Comparison of ENCODE assay signal across 17 mouse cellular contexts in the genomic region with DNA sequence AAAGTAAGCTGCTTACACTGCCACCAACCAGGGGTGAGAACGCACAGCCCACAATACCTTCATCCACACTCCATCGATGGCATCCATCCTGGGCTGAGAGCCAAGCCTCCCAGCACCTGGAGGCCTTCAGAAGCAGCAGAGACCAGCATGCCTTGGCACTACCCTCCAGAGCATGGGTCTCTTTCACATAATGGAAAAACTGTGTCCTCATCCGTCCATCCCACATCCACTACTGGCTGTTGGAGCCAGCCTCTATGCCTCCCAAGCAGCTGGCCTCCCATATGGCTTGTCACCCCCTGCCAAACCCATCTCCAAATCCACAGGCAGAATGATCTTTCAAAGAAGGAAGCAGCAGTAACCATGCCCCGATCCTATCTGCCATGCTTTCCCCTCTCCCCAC.
DNase-seq lines count a peak whose midpoint lies in the region; ATAC-seq lines count a peak whose summit lies in the region.
"Had no signal": no experiment of that assay in that cellular context is flagged by ENCODE, and none has a peak within 500 bp of the region (broad histone marks: within the 10 kb centered on the region; RNA-seq: fewer than 3 reads in every experiment).

No protein-coding gene starts in this region.

- no peaks in the 10 kb centered on the region for H3K36me3 ChIP-seq in forebrain, embryonic 13.5 days (ENCODE audit: poor library complexity, severe bottlenecking)
- H3K36me3 ChIP-seq in forebrain, embryonic 11.5 days (ENCODE audit: control insufficient read depth, insufficient read depth, low read length): no peaks in the 10 kb centered on the region
- H3K36me3 ChIP-seq: embryonic facial prominence, embryonic 12.5 days; midbrain, embryonic 12.5 days; neural tube, embryonic 15.5 days had no signal

- no peaks in the 10 kb centered on the region for H3K27me3 ChIP-seq in forebrain, embryonic 13.5 days
- no peaks in the 10 kb centered on the region for H3K27me3 ChIP-seq in forebrain, embryonic 11.5 days (ENCODE audit: control insufficient read depth, insufficient read depth, low read length)
- H3K27me3 ChIP-seq: embryonic facial prominence, embryonic 12.5 days; midbrain, embryonic 12.5 days; neural tube, embryonic 15.5 days had no signal

- no peak overlapping the region for H3K4me2 ChIP-seq in forebrain, embryonic 13.5 days
- H3K4me2 ChIP-seq in forebrain, embryonic 11.5 days (ENCODE audit: low read depth, low read length, severe bottlenecking): no peak overlapping the region
- H3K4me2 ChIP-seq: embryonic facial prominence, embryonic 12.5 days; midbrain, embryonic 12.5 days; neural tube, embryonic 15.5 days had no signal

- ATAC-seq in forebrain, embryonic 13.5 days: peak; percentile 59; the same call in 1 of the 2 replicates
- no peak for ATAC-seq in forebrain, embryonic 11.5 days (replicated peaks; ENCODE audit: low FRiP score)

- WGBS in forebrain, embryonic 13.5 days: 59% methylated on average over 4 of the region's 4 CpGs
- WGBS in forebrain, embryonic 11.5 days: 83% methylated on average over 4 of the region's 4 CpGs

- H3K4me3 ChIP-seq in forebrain, embryonic 13.5 days: no peak overlapping the region
- no peak overlapping the region for H3K4me3 ChIP-seq in forebrain, embryonic 11.5 days (ENCODE audit: low read depth, low read length)
- H3K4me3 ChIP-seq: embryonic facial prominence, embryonic 12.5 days; midbrain, embryonic 12.5 days; neural tube, embryonic 15.5 days had no signal

- H3K27ac ChIP-seq in forebrain, embryonic 13.5 days: no peak overlapping the region
- H3K27ac ChIP-seq in forebrain, embryonic 11.5 days (ENCODE audit: low read depth, low read length): no peak overlapping the region
- H3K27ac ChIP-seq: embryonic facial prominence, embryonic 12.5 days; liver, embryonic 14.5 days; midbrain, embryonic 12.5 days; neural tube, embryonic 15.5 days had no signal

- no peak overlapping the region for H3K9ac ChIP-seq in forebrain, embryonic 13.5 days
- H3K9ac ChIP-seq in forebrain, embryonic 11.5 days (ENCODE audit: low read length): no peak overlapping the region
- H3K9ac ChIP-seq: embryonic facial prominence, embryonic 12.5 days; liver, embryonic 14.5 days; midbrain, embryonic 12.5 days; neural tube, embryonic 15.5 days had no signal

- DNase-seq in forebrain, embryonic 11.5 days (ENCODE audit: low spot score): no peak
- DNase-seq in kidney, postnatal 10 days: peak; percentile 21
- no peak for DNase-seq in kidney, adult 11 months
- DNase-seq in cerebellum, postnatal 10 days: peak; percentile 89 to 94
- peak; percentile 69 for DNase-seq in layer of hippocampus, adult 9-11 months
- no peak for DNase-seq in gastrocnemius, postnatal 10 days
- no peak for DNase-seq in embryo, embryonic 11 days
- DNase-seq: adrenal gland, adult 2 months; heart, adult 11 months; heart, postnatal 36 days; lung, postnatal 36 days; thymus, adult 18-20 months had no signal

- H3K4me1 ChIP-seq in forebrain, embryonic 13.5 days: peaks cover 3% of the 10 kb centered on the region
- no peaks in the 10 kb centered on the region for H3K4me1 ChIP-seq in forebrain, embryonic 11.5 days (replicated peaks; ENCODE audit: control insufficient read depth, insufficient read depth, low read length)
- H3K4me1 ChIP-seq: embryonic facial prominence, embryonic 12.5 days; midbrain, embryonic 12.5 days had no signal

- no peaks in the 10 kb centered on the region for H3K9me3 ChIP-seq in forebrain, embryonic 13.5 days (replicated peaks)
- H3K9me3 ChIP-seq in forebrain, embryonic 11.5 days (ENCODE audit: control insufficient read depth, low read length): no peaks in the 10 kb centered on the region
- H3K9me3 ChIP-seq: embryonic facial prominence, embryonic 12.5 days; midbrain, embryonic 12.5 days; neural tube, embryonic 15.5 days had no signal

Comparison
In these comparisons a context has a peak if more than half of its experiments do, and no peak if none do; other contexts are left out.
1. DNase-seq: peak in kidney, postnatal 10 days (single experiment), cerebellum, postnatal 10 days (2 of 2) and layer of hippocampus, adult 9-11 months (single experiment); none in forebrain, embryonic 11.5 days (single experiment), kidney, adult 11 months (single experiment), gastrocnemius, postnatal 10 days (single experiment) and embryo, embryonic 11 days (single experiment).